Mouse (Mus musculus): ENCODE measurements at regions not wholly inside any gene's neighbourhood (a gene's known extent, or its start where the extent isn't known, plus 50 kb on each side); places are given as distances from the start of the nearest gene placed in this dataset.
A peak's percentile ranks its signal among the peaks of the same experiment; 100 is the strongest.

DNA sequence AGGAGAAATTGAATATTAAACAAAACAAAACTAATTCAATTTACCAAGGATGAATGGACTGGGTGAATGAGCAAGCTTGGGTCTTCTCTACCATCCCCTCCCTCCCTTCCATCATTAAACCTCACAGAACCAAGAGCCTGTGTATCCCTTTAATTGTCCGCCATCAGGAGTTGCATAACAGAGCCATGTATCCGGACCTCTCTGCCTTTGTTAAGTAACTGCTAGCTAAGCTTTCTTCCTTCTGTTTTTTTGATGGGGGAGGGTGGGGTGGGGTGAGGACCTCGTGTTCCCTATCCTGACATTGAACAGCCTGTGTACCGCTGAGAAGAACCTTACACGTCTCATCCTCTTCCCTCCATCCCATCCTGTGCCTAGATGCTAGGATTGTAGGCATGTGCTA is 274.0 kb downstream of the Pmp22 start:
- DNase-seq, result no peak

DNA sequence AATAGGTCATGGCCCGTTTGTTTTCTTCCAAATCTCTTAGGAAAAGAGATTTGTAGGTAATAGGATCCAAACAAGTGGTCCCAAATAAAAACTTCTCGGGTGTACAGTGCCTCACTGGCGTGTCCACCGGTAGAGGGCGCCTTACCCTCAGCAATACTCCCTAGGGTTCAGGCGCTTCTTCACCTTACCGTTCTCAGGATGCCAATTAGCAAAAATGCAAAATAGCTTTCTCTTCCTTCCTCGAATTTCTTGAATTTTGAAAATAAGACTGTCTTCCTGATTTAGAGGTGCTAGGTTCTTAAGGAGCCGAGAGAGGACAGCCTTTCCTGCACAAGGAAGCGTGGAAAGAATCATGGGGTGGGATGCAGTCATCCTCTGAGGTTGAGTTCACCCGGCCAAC is 275.9 kb downstream of the Pmp22 start:
- DNase-seq, result peak; percentile 35 to 57

DNA sequence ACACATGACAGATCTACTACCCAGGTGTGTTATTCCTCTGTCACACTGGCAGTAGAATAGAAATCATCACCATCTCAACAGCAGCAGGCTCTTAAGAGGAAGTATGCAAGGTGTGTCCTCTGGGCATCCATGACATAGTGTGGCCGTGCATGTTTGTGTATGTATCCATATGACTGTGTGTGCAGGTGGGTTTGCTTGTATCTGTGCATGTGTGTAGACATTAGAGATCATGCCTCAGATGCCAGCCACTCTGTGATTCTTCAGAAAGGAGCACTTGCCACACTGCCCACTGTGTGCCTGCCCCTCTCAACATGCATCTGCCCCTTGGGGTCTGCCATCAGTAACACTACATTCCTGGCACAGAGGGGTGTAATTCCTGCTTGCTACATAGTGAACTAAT is 280.6 kb downstream of the Pmp22 start:
- DNase-seq, result no peak

DNA sequence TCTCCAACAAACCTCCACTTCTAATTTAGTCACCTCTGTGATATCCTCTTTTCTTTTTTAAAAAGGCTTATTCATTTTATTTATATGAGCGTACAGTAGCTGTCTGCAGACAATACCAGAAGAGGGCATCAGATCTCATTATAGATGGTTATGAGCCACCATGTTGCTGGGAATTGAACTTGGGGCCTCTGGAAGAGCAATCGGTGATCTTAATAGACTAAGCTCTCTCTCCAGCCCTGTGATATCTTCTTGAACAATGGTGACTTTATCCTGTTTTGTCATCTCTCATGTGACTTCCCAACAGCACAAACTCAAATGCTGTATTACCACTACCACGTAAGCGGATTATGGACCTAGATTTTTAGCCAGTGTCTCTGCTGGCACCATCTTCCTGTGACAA is 282.1 kb downstream of the Pmp22 start:
- DNase-seq, result no peak

DNA sequence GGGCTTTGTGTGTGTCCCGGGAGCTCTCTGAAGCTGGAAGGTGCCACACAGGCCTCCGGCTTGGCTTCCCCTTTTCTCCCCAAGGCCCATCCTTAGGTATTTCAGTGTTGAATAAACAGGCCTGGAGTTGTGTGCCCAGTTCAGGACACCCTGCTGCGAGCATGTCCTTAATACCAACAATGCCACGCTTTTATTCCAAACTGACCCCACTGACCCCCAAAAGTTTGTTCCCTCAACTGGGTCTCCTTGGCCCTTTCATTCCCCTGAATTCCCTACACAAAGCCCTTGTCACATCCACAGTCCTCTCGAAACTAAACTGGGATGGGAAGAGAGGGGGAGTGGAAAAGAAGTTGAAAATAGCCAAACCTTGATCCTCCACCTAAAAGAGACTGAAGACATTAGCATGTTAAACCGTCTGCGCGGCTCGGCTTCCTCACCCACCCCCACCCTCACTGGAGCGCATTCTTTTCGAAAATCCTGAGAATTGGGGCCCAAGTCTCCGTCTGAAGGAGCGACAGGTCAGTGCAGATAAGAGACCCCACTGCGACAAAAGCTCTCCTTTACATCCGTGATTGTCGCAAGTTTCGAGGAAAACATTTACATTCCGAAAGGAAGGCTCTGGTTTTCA is 283.7 kb downstream of the Pmp22 start:
- no peak for DNase-seq

DNA sequence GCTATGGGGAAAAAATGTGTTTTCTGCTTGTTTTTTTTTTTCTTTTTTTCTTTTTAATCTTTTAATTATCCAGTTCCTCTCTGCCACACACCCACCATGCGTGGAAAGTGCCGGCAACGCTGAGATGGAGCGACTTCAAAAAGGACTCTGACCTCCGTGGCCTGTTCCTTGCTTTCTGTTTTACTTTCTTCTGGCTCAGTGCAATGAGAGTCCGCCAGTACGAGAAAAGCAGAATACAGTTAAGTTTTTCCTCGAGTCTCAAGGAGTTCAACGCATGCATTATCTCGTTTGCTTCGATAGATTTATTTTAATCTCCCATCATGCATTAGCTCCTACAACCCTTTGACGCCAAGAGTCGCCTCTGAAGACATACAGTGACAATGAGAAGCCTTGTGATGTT is 284.3 kb downstream of the Pmp22 start:
- peak in 1 of 2 experiments; percentile 7 for DNase-seq

DNA sequence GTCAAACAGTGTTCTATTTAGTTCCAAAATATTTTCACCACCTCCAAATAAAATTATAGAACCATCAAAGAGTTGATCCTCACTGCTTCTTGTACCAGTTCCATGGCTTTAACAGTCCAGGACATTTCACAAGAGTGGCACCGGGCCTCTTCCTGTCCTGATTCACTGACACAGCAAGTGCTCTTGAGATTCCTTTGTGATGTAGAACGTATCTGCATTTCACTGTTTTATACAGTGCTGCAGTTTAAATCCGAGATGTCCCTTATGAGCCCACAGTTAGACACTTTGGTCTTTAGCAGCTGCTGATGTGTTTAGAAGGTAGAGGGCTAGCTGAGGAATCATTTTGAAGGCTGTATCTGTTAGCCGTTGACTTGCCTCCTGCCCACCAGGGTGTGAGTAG is 284.8 kb downstream of the Pmp22 start:
- no peak for DNase-seq

DNA sequence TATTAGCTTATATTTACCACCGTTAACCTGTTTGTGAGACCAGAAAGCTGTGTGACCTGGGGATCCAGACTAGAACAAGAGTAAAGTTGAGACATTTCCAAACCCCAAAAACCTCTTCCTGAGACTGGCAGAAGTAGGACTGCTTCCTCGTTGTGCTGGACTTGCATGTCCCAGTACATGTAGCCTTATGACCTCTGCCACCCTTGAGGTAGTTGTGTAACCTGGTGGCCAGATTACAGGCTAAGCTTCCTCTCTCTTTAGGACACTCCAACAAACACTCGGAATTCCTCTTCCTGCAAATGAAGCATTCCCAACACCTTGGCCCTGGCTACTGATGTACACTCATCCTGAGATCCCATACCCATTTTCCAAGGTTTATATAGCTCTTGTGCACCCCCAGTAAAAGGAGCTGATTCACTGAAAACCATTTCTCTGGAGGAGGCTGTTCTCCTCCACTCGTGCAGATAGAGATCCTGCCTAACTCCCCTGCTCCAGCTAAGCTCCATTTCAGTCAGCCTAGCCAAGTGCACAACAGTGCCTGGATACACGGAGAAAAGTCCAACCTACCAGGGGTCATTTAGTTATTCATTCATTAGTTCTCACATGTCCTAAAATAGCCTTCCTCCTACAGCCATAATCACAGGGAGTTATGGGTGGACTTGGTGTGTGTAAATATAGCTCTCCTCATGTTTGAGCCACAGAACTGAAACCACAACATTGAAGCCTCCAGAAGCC is 289.4 kb downstream of the Pmp22 start:
- DNase-seq, result peak; percentile 58 to 76

DNA sequence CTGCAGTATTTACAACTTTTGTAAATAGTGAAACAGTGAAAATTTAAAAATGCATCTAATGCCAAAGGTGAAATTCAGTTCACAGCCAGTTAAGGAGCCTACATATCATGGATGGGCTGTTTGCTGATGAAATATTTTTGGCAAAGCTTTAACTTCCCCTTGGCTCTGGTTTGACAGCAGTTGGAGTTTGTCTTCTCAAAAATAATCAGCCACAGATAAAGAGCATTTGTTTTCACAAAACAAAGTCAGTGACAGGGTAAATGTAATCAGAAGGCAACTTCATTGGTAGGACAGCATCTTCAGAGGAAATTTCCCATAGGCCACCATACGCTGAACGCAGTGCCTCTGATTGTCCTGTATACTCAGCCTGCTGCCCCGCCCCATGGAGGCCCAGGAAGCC is 291.6 kb downstream of the Pmp22 start:
- no peak for DNase-seq

DNA sequence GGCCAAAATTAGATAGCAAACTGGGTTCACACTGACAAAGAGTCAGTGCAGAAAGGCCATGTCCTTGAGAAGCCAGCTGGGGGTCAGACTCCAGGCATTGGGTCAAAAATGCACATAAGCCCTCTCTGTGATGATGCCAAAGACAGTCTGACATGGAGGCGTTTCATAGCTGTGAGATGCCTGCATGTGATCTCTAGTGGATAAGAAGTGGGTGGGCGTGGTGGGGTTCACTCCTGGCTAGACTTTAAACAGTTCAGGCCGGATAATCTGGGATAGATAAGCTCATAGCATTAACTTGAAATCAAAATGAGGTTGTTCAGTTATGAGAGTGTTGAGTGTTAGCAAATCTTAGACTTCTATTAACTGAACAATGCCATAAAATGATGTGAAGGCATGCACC is 293.3 kb downstream of the Pmp22 start:
- no peak for DNase-seq

DNA sequence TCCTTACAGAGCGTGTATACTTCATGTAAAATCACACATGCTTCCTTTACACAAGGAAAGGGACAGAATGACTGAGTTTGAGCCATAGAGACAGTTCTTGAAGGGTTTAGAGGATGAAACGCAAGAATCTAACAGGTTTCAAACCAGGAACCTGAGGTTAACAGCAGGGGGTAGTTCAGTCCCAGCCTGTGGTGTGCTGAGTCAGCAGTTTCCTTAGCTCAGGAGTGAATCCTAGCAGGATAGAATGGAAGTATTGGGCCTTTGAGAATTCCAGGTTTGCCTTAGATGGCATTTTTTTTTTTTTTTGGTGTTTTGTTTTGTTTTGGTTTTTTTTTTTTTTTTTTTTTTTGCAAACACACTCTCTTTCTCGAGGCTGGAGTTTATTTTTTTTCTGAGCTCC is 295.5 kb downstream of the Pmp22 start:
- no peak for DNase-seq

DNA sequence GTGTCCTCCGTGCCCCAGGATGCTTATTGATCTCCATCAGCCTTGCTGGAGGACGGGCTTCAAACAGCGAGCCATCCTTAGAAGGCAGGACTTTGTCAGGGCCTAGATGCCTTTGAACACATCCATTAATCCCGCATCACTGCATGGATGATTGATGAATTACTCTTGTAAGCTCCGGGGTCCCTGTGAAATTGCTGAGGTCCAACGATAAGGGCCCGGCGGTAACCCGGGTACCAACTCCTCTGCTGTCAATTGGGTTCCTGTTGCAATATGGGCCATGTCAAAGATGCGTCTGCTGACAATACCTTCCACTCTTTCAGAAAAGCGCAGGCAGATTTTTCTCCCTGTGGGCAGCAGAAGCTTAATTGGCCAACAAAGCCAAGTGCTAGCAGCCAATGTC is 297.0 kb downstream of the Pmp22 start:
- DNase-seq, result no peak

DNA sequence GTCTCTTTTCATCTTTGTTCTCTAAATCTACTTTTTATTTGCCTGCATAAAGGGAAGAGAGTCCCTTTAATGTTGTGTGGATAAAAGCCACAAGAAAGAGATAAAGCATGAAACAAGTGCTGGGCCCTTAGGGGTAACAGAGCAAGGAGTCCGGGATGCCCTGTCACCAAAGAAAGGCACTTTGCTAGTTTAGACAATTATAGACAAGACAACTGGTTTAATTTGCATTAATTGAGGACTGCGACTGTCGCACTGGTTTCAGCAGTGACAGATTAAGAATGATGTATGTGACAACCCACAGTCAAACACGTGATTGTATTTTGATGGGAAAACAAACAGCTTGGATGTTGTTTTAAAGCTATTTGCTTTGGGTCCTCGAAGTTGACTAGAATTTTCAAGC is 325.0 kb downstream of the Pmp22 start:
- DNase-seq, result no peak

DNA sequence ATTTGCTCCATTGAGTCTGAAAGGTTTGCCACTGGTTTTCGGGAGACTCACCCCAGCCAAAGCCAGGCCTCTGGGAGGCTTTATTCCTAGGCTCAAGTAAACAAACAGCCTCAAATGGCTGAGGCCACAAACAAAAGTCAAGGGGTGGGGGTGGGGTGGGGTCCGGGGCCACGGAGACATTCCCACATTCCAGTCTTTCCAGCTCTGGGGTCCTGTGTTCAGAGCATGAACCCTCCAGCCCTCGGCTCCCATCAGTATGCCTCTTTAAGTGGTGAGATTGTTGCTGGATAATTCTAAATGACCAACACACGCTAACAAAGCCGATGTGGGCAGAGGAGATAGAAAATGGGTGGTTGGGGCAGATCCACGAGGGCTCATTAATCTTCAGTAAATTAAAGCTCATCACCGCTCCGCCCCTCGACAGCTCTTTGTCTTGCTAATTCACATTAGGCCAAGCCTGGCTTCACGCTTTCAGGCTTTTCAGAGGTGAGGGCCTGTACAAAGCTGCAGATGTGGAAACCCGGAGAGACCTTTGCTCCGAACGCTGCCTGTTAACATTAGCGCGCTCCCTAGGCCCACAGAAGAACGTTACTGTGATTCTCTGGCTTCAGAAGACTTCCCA is 326.2 kb downstream of the Pmp22 start:
- DNase-seq, result no peak

DNA sequence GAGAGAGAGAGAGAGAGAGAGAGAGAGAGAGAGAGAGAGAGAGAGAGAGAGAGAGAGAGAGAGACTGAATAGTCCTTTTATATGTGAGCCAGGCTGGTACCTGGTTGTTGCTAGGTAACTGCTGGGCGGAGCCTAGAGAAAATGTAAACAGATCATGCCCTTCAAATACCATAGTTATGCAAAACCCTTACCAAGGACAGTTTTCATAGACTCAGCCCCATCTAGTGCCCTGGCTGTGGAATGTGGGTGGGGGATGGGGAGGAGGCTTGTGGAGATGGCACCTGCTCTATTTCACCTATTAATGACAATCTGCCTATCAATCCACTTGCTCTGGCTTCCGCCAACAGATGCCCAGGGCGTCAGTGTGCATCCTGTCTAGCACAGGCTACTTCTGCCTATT is 327.6 kb downstream of the Pmp22 start:
- peak; percentile 12 to 46 for DNase-seq

DNA sequence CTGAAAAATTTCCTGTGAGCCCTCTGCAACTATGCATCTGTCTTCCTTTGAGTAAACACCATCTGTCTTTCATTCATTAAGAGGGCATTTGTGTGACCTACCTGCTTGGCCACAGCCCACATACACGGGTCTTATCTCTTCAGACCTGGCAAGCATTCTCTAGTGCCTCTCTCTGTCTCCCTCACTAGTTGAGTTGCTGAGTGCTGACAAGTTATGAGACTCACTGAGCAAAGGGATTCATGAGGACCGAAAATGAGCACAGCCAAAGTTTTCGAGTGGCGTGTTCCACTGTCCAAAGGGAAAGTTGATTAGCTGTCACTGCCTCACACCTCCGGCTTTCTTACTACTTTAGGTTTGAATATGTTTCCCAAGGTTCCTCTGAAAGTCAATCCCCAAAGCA is 328.5 kb downstream of the Pmp22 start:
- DNase-seq, result no peak

DNA sequence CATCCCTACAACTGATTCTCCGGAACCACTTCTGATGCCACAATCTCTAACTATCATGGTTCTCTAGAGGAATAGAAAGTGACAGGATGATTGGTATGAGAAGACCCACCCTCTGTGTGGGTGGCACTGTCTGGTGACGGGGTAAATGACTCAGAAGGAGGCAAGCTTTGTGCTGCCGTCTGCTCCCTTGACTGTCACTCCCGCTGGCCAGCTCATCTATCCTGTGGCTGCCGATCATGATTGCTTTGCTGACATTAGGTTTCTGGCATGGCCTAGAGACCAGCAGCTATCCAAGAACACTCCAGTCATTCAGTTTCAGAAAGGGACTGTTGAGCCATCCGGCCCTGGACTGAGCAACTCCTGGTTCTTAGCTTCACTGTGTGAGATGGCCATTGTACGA is 331.4 kb downstream of the Pmp22 start:
- no peak for DNase-seq

DNA sequence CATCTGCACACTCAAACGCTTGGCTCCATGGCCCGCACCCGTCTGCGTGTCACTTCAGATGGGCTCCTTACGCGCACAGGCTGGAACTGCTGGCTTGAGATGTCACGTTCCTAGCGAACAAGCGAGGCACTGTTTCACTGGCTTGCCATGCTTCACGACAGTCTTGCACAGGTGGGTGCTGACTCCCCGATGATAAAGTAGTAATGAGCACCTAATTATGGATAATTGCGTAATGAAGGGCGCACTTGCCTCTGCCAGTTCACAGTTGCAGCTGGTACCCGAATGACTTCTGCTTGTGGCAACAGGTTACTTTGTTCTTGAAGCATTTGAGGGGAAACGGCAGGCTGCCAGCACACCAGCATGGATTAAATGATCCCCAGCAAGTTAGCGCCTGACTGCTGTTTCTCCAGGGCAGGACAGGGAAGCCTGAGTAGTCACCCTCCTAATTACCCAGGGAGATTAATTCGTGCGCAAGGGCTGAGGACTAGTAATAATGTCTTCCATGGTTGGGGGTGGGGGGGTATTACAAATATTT is 335.1 kb downstream of the Pmp22 start:
- DNase-seq, result no peak

DNA sequence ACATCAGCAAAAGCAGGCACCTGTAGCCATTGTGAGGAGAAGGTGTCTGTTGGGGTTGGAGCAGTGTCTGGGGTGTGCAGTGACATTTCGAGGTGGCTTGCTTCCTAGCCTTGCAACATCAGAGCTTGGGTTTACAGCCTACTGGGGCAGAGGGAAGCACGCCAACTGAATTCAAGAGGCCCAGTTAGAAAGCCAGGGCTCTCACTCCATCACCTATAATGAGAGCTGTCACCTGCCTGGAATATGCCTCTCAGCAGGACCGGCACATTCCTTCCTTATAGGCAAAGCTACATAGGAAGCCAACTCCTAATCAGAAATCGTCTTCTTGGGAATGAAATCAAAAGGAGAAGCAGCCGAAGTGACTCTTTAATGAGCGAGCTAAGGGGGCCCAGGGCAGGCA is 337.2 kb downstream of the Pmp22 start:
- DNase-seq, result no peak

DNA sequence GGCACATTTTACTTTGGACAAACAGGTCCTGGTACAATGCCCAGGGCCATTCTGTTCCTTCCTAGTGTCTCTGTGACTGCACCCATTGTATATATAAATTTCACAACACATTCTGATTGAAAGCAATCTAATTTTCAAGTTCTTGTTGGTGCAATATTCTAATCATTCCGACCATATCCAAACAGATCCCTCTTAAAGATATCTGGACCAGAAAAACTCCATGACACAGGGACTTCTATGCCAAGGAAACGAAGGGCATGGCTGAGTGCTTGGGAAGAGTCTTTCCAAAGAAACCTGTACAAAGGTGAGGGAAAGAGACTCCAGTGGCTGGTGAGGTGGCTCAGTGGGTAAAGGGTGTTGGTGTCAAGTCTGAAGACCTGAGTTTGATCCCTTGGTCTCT is 337.8 kb downstream of the Pmp22 start:
- no peak for DNase-seq

DNA sequence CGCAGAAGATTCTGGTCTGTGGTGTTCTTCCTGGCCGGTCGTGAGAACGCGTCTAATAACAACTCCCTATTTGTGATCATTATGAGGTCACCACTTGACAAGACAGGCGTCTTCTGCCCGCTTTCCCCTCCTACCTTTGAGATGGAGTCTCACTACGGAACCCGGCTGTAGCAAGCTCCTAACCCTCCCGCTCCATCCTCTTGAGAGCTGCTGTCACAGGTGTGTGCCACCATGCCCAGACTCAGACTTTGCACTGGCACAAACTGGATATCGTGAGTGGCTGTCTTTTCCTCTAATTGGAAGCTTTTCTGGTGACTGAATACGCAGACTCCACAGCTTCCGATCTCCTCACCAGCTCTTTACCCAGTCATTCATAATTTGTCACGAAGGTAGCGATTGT is 346.0 kb downstream of the Pmp22 start:
- no peak for DNase-seq

DNA sequence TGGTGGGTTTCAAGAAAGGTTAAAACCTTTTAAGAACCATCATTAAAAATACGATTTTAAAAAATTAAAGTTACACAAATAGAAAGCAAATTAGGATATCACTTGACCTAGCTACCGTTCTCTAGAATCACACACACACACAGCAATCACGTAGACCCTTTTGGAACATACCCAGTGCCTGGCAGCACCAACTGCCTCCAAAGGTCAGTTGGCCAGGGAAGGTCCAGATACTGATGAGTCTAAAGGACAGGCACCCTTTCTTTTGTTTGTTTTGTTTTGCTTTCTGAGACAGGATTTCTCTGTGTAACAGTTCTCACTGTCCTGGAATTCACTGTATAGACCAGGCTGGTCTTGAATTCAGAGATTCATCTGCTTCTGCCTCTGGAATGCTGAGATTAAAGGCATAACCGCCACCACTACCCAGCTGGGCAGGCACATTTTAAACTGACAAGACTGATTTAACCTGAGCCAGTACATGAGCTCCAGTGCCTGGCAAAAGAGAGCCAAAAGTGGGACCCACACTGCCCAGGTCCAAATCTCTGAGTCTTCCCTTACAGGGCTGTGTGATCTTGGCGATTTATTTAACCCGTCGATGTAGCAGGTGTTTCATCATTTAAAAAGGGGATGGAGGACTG is 353.0 kb downstream of the Pmp22 start:
- DNase-seq, result no peak

DNA sequence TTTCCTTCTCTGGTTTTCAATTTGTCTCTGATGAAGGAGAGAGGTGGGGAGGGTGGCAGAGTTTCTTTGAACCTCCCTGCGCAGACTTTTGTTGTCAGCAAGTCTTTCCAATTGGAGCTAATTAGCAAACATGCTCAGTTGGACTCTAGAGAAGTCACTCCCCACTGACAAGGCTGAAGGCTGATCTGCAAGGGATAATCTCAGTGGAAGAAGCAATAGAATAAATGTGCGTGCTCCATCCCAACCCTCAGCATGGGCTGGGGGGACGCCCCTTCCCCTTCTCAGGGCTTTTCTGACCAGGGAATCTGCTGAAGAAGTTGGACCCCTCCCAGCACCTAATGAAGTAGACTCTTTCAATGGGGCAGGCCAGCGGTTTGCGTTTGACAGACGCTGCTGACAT is 353.8 kb downstream of the Pmp22 start:
- DNase-seq, result no peak

DNA sequence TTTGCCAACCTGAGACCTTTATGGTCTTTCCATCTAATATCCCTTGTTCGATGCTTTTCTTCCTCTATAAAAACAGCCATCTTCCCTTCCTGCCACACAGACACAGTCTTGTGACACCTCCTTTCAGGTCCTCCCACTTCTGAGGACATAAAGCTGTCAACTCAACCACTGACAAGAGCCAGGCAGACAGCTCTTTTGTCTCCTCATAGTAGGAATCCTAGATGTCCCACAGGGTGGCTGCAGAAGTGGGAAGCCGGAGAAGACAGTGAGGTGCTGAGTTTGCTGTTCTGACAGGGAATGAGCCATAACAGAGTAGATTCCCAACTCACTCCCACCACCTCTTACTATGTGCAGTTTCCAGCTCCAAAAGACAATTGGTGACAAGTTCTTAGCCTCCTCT is 358.4 kb downstream of the Pmp22 start:
- no peak for DNase-seq

Data from lung, adult 18-20 months (tissue).